Mouse (Mus musculus): Measurements from ENCODE around the gene Fbxo48.

- TF ChIP-seq CTCF (IDR thresholded peaks at IDR 0.05; ENCODE audit: low read depth) = peak; percentile 68
- TF ChIP-seq EP300 (optimal IDR thresholded peaks at IDR 0.05) = no peak
These were observed 16.6 kb downstream of the Fbxo48 start for GRCm38 (mm10) chr11:16967806-16968205.

Data from stomach, postnatal 0 days (tissue).